Mouse (Mus musculus) small intestine, adult 10 weeks (tissue): ENCODE data around the gene Adamts13. TPM values are rescaled to one million over a fixed set of nuclear protein-coding genes. Genes with fewer than 3 reads are reported as not detected.

Experiments
- polyA plus RNA-seq: library from polyadenylated mRNA; stranded (reverse); fragments of 350-450 nt; fragmentation: Illumina TruSeq; extraction: RNeasy Lipid Tissue Mini Kit (QIAGEN cat#74804); gene quantifications from one replicate; pipeline ENCODE4 v1.2.3, GENCODE M21; 2014; ENCODE audit warnings: low replicate concordance

Gene Adamts13
- not detected for polyA plus RNA-seq

DNA sequence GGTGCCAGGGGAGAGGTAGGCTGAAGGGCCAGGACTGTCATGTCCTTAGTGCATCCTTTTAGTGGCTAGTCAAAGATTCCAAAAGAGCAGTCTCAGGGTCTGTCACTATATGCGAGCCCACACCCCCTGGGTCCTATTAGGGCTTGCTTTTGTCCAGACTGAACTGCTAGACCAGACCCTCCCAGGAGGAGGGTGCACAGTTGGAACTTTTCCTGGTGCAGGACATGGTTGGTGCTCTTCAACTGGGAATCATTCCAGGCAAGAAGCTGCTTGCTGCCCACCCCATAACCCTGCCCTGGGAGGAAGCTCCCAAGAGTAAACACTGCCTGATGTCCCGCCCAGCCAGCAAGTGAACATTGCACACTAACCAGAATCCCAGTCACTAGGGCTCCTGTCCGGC is at the start of gene Adamts13:
Gene Adamts13, plus strand, starts transcription at position 301 of the 400 bp plus-strand sequence.

GRCm38 (mm10) chr2:26933304-26934055 is 39.7 kb upstream of the Adamts13 start, which contains the start of the genes Surf4 and Stkld1:
Surf4 (minus strand) TSS chr2:26933928.
Stkld1 (plus strand) TSS chr2:26934047.

GRCm38 (mm10) chr2:26963923-26964723 is 9.1 kb upstream of the Adamts13 start, which contains the start of gene Rexo4:
Rexo4 (minus strand) TSS chr2:26964386.

GRCm38 (mm10) chr2:27009714-27010244 is 36.6 kb downstream of the Adamts13 start, which contains the start of gene Cacfd1:
Cacfd1 (plus strand) TSS chr2:27009926.

GRCm38 (mm10) chr2:27027618-27028436 is 54.6 kb downstream of the Adamts13 start, which contains the start of gene Slc2a6:
Slc2a6 (minus strand) TSS chr2:27027998.

Other genes with a start within 250 kb of the Adamts13 start
- not detected for gene Abo, start 108.4 kb upstream of the Adamts13 start, polyA plus RNA-seq
- 5.5 TPM for gene Surf6, start 70.5 kb upstream of the Adamts13 start, polyA plus RNA-seq
- gene Med22, start 62.7 kb upstream of the Adamts13 start, polyA plus RNA-seq: 5.4 TPM
- 33.3 TPM for gene Rpl7a, start 62.7 kb upstream of the Adamts13 start, polyA plus RNA-seq
- gene Surf2, start 57.0 kb upstream of the Adamts13 start, polyA plus RNA-seq: 3.6 TPM
- 21.3 TPM for gene Surf1, start 56.9 kb upstream of the Adamts13 start, polyA plus RNA-seq
- 186 TPM for gene Surf4, start 39.5 kb upstream of the Adamts13 start, polyA plus RNA-seq
- gene Stkld1, start 39.4 kb upstream of the Adamts13 start, polyA plus RNA-seq: not detected
- 56.6 TPM for gene Rexo4, start 9.0 kb upstream of the Adamts13 start, polyA plus RNA-seq
- 14.2 TPM for gene Cacfd1, start 36.5 kb downstream of the Adamts13 start, polyA plus RNA-seq
- not detected for gene Slc2a6, start 54.6 kb downstream of the Adamts13 start, polyA plus RNA-seq
- gene Mymk, start 98.8 kb downstream of the Adamts13 start, polyA plus RNA-seq: not detected
- gene Adamtsl2, start 106.0 kb downstream of the Adamts13 start, polyA plus RNA-seq: not detected
- not detected for gene Fam163b, start 169.1 kb downstream of the Adamts13 start, polyA plus RNA-seq
- gene Dbh, start 191.8 kb downstream of the Adamts13 start, polyA plus RNA-seq: not detected